Mouse (Mus musculus): Measurements from ENCODE around the gene Rpl10. TPM values are rescaled to one million over a fixed set of nuclear protein-coding genes. Genes with fewer than 3 reads are reported as not detected.

Rpl10 gene
- polyA plus RNA-seq (2014; fragmentation: Illumina TruSeq; extraction: RNeasy Lipid Tissue Mini Kit (QIAGEN cat#74804); ENCODE audit: low read depth, low replicate concordance), result 920 TPM

GRCm38 (mm10) chrX:74270062-74270901, at the start of gene Rpl10:
Rpl10 (plus strand) TSS chrX:74270812.

DNA sequence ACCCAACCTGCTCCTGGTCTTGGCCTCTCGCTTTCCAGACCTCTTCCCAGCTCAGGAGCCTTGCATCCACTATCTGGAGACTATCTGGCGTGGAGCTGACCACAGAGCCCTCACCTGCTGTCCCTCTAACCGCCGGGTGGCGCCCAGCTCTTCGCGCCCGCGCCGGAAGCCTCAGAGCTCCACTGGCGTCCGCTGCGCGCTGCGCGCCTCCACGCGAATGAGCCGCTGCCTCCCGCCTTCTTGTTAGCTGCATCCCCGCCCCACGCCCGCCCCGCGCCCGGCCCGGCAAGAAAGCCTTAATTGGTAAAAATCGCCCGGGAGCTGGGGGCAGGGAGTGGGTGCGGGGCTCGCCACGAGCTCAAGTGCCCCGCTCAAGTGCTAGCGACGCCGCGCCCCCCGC, 21.0 kb upstream of the Rpl10 start, which contains the start of gene Flna:
TSS of gene Flna (minus strand) at position 206 of the 400 bp plus-strand sequence.

GRCm38 (mm10) chrX:74254153-74254887, 16.3 kb upstream of the Rpl10 start, which contains the start of gene Emd:
Emd (plus strand) TSS chrX:74254687.

DNA sequence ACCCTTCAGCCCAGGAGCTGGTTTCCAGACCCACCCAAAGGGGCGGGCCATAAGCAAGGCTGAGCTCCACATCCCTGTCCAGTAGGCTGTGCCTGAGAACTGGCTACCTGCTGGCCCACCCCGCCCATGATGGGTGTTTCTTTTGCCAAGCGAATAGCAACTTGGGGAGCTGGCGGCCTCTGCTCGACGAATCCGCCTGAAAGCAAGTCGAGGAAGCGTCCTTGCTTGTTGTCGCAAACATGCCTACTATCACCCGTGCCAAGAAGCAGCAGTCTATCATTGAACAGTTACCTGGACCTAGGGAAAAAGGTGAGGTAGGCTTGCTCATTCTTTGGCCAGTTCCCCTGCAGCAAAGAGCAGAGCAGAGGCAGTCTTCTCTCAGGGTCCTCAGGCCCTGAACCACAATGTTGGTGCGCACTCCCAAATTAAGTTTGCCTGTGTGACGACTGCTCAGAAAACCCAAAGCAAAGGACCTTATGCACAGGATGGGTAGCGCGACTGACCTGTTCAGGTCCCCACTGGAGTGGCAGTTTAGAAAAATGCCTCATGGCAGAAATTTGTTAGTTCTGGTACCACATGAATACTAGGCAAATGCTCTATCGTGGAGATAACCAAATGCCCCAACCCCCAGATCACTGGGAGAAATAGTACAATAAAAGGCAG, 11.3 kb downstream of the Rpl10 start, which contains the start of the genes Taz and Dnase1l1:
TSS of gene Taz (plus strand) at position 181 of the 663 bp plus-strand sequence.
TSS of gene Dnase1l1 (minus strand) at position 606 of the 663 bp plus-strand sequence.

GRCm38 (mm10) chrX:74296538-74297448, 26.2 kb downstream of the Rpl10 start, which contains the start of gene Atp6ap1:
Atp6ap1 (plus strand) TSS chrX:74297097.

GRCm38 (mm10) chrX:74304867-74305700, 34.5 kb downstream of the Rpl10 start, which contains the start of gene Gdi1:
Gdi1 (plus strand) TSS chrX:74304998.

GRCm38 (mm10) chrX:74312540-74313464, 42.2 kb downstream of the Rpl10 start, which contains the start of gene Fam50a:
Fam50a (plus strand) TSS chrX:74313033.

Other genes starting within 250 kb of the Rpl10 start
- gene Irak1, start 246.9 kb upstream of the Rpl10 start, polyA plus RNA-seq (2014; fragmentation: Illumina TruSeq; extraction: RNeasy Lipid Tissue Mini Kit (QIAGEN cat#74804); ENCODE audit: low read depth, low replicate concordance), result 71.6 TPM
- gene Opn1mw, start 143.3 kb upstream of the Rpl10 start, polyA plus RNA-seq (2014; fragmentation: Illumina TruSeq; extraction: RNeasy Lipid Tissue Mini Kit (QIAGEN cat#74804); ENCODE audit: low read depth, low replicate concordance), result not detected
- gene Mecp2, start 135.4 kb upstream of the Rpl10 start, polyA plus RNA-seq (2014; fragmentation: Illumina TruSeq; extraction: RNeasy Lipid Tissue Mini Kit (QIAGEN cat#74804); ENCODE audit: low read depth, low replicate concordance), result 20.1 TPM
- gene Tex28, start 103.0 kb upstream of the Rpl10 start, polyA plus RNA-seq (2014; fragmentation: Illumina TruSeq; extraction: RNeasy Lipid Tissue Mini Kit (QIAGEN cat#74804); ENCODE audit: low read depth, low replicate concordance), result not detected
- gene Tktl1, start 93.6 kb upstream of the Rpl10 start, polyA plus RNA-seq (2014; fragmentation: Illumina TruSeq; extraction: RNeasy Lipid Tissue Mini Kit (QIAGEN cat#74804); ENCODE audit: low read depth, low replicate concordance), result not detected
- 157 TPM for gene Flna, start 21.0 kb upstream of the Rpl10 start, polyA plus RNA-seq (2014; fragmentation: Illumina TruSeq; extraction: RNeasy Lipid Tissue Mini Kit (QIAGEN cat#74804); ENCODE audit: low read depth, low replicate concordance)
- 58.3 TPM for gene Emd, start 16.1 kb upstream of the Rpl10 start, polyA plus RNA-seq (2014; fragmentation: Illumina TruSeq; extraction: RNeasy Lipid Tissue Mini Kit (QIAGEN cat#74804); ENCODE audit: low read depth, low replicate concordance)
- 89.4 TPM for gene Taz, start 11.1 kb downstream of the Rpl10 start, polyA plus RNA-seq (2014; fragmentation: Illumina TruSeq; extraction: RNeasy Lipid Tissue Mini Kit (QIAGEN cat#74804); ENCODE audit: low read depth, low replicate concordance)
- 20.8 TPM for gene Dnase1l1, start 11.5 kb downstream of the Rpl10 start, polyA plus RNA-seq (2014; fragmentation: Illumina TruSeq; extraction: RNeasy Lipid Tissue Mini Kit (QIAGEN cat#74804); ENCODE audit: low read depth, low replicate concordance)
- 178 TPM for gene Atp6ap1, start 26.3 kb downstream of the Rpl10 start, polyA plus RNA-seq (2014; fragmentation: Illumina TruSeq; extraction: RNeasy Lipid Tissue Mini Kit (QIAGEN cat#74804); ENCODE audit: low read depth, low replicate concordance)
- 84.5 TPM for gene Gdi1, start 34.2 kb downstream of the Rpl10 start, polyA plus RNA-seq (2014; fragmentation: Illumina TruSeq; extraction: RNeasy Lipid Tissue Mini Kit (QIAGEN cat#74804); ENCODE audit: low read depth, low replicate concordance)
- gene Fam50a, start 42.2 kb downstream of the Rpl10 start, polyA plus RNA-seq (2014; fragmentation: Illumina TruSeq; extraction: RNeasy Lipid Tissue Mini Kit (QIAGEN cat#74804); ENCODE audit: low read depth, low replicate concordance), result 33.4 TPM
- gene Plxna3, start 58.3 kb downstream of the Rpl10 start, polyA plus RNA-seq (2014; fragmentation: Illumina TruSeq; extraction: RNeasy Lipid Tissue Mini Kit (QIAGEN cat#74804); ENCODE audit: low read depth, low replicate concordance), result 2.0 TPM
- 31.3 TPM for gene Lage3, start 82.8 kb downstream of the Rpl10 start, polyA plus RNA-seq (2014; fragmentation: Illumina TruSeq; extraction: RNeasy Lipid Tissue Mini Kit (QIAGEN cat#74804); ENCODE audit: low read depth, low replicate concordance)
- 73.7 TPM for gene Ubl4a, start 102.4 kb downstream of the Rpl10 start, polyA plus RNA-seq (2014; fragmentation: Illumina TruSeq; extraction: RNeasy Lipid Tissue Mini Kit (QIAGEN cat#74804); ENCODE audit: low read depth, low replicate concordance)
- 7.1 TPM for gene Slc10a3, start 102.5 kb downstream of the Rpl10 start, polyA plus RNA-seq (2014; fragmentation: Illumina TruSeq; extraction: RNeasy Lipid Tissue Mini Kit (QIAGEN cat#74804); ENCODE audit: low read depth, low replicate concordance)
- gene Fam3a, start 122.5 kb downstream of the Rpl10 start, polyA plus RNA-seq (2014; fragmentation: Illumina TruSeq; extraction: RNeasy Lipid Tissue Mini Kit (QIAGEN cat#74804); ENCODE audit: low read depth, low replicate concordance), result 25.7 TPM
- gene Ikbkg, start 122.5 kb downstream of the Rpl10 start, polyA plus RNA-seq (2014; fragmentation: Illumina TruSeq; extraction: RNeasy Lipid Tissue Mini Kit (QIAGEN cat#74804); ENCODE audit: low read depth, low replicate concordance), result 23.9 TPM
- 8.7 TPM for gene G6pdx, start 158.4 kb downstream of the Rpl10 start, polyA plus RNA-seq (2014; fragmentation: Illumina TruSeq; extraction: RNeasy Lipid Tissue Mini Kit (QIAGEN cat#74804); ENCODE audit: low read depth, low replicate concordance)
- gene Gm6880, start 210.6 kb downstream of the Rpl10 start, polyA plus RNA-seq (2014; fragmentation: Illumina TruSeq; extraction: RNeasy Lipid Tissue Mini Kit (QIAGEN cat#74804); ENCODE audit: low read depth, low replicate concordance), result not detected

All from heart, adult 10 weeks (tissue).